Mouse (Mus musculus): ENCODE data around the gene Spred2. TPM values are rescaled to one million over a fixed set of nuclear protein-coding genes. Genes with fewer than 3 reads are reported as not detected.

Spred2 gene
- total RNA-seq (2021): 10 to 100 TPM; 17.3 to 19.4 TPM
- long read RNA-seq, experiment 1, partial matches to known transcripts: 0 of 4 reads
- long read RNA-seq, experiment 1, other reads (novel, unspliced or antisense): 3 of 4 reads
- long read RNA-seq, experiment 2, partial matches to known transcripts: 1 of 1 reads
- long read RNA-seq, experiment 2, other reads (novel, unspliced or antisense): 0 of 1 reads

- DNase-seq: peak; percentile 75
Observed at GRCm38 (mm10) chr11:19923888-19924756, at the start of gene Spred2. Gene Spred2 (plus strand): TSS chr11:19924375.

DNA sequence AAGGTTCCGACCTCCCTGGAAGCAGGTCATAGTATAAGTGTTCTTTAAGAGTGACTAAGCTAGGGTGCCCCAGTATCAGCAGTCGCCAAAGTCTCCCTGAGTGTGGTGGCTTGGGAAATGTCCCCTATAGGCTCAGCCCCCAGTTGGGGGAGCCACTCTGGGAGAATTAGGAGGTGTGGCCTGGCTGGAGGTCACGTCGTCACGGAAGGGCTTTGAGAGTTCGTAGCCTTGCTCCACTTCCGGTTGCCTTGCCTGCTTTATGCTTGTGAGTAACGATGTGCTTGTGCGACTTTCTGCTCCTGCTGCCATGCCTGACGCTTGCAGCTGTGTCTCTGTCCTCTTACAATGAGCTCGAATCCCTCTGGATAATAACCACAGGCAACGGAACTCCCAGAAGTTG, 48.6 kb upstream of the Spred2 start:
- no peak for DNase-seq

DNA sequence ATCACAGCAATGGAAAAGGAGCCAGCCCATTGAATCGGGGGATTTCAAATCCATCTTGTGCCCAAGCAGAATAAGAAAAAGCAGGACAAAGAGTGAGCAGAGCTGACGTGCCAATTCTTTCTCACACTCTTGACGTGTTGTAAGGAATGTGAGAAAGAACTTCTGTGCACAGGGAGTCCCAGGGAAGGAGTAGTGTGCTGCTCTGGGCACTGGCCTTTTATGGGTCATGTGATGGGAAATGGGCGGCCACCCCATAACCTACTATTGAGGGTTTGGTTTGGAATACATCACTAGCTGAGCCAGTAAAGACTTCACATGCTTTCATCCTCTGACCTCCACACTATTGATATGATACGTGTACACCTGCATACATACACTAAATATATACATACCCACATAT, 48.2 kb upstream of the Spred2 start:
- no peak for DNase-seq

DNA sequence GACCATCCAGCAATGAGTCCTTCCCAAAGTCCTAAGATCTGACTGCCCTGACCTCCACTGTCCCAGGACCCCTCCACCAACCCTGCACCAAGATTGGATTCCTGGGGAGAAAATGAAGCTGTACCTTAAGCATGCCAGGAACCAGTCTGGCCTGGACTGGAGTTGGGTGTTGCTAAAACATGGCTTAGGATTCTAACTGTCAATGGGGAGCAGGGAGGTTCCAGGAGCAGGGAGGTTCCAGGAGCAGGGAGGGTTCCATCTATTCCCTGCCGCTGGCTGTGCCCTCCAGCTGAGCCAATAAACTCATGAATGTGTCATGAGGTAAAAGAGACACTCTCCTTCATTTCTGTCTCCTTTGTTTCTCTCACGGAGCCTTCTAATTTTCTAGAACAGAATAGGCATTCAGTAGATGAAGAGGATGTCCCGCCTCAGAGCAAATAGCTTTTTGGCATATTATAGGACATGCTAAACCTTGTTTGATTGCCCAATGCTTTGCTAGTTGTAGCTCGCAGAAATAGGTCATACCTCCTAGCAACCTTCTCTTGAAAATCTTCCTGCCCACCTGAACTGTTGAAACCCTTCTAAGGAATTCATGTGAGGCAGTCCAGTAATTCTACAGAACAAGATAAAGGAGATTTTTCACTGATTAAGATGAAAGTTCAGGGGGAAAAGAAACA, 46.8 kb upstream of the Spred2 start:
- no peak for DNase-seq

GRCm38 (mm10) chr11:19881342-19881741, 42.8 kb upstream of the Spred2 start:
- no peak for DNase-seq

DNA sequence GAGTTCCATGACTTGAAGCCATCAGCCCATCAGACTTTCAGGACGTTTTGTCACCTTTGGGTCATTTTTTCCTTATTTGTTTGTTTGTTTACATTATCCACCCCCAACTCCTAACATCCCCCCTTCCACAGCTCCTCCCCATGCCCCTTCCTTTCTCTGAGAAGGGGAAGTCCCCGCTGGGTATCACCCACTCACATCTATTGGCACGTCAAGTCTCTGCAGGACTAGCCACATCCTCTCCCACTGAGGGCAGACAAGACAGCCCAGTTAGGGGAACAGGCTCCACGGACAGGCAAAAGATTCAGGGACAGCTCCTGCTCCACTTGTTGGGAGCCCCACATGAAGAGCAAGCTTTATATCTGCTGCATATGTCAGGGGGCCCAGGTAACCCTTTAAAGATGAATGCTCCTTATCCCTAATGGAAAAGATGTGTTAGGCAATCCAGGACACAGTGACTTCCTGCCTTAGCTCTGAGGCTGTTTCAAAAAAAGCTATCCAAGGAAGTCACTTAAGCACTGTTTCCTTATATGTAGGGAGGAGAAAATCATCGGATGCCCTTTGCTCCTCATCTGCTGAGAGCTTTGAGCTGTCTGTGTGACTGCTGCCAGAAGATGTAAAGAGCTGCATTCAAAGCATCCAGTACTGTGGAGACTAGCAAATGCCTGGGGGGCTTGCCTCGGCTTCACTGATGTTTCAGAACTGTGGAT, 33.3 kb upstream of the Spred2 start:
- DNase-seq: no peak

- no peak for DNase-seq
Observed at GRCm38 (mm10) chr11:19893233-19893632, 30.9 kb upstream of the Spred2 start.

DNA sequence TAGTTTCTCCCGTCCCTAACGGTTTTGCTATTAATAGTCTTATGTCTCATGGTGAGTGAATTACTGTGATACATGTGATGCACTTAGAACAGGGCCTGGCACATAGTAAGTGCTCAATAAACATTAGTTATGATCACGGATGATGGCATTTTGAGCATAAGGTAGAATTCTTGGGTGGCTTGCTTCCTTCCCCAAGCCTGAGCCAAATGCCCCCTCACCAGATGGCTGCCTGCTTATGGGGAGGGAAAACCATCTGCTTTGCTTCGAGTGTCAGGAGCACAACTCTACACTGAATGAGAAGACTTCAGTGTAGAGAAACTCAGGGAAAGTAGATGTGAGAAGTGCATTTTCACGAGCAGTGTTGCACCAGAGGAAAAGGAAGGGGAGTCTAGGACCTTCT, 24.6 kb upstream of the Spred2 start:
- DNase-seq: no peak

- no peak for DNase-seq
Observed at GRCm38 (mm10) chr11:19900712-19901111, 23.5 kb upstream of the Spred2 start.

- DNase-seq: no peak
Observed at GRCm38 (mm10) chr11:19911216-19911615, 13.0 kb upstream of the Spred2 start.

GRCm38 (mm10) chr11:19912179-19912578, 12.0 kb upstream of the Spred2 start:
- no peak for DNase-seq

DNA sequence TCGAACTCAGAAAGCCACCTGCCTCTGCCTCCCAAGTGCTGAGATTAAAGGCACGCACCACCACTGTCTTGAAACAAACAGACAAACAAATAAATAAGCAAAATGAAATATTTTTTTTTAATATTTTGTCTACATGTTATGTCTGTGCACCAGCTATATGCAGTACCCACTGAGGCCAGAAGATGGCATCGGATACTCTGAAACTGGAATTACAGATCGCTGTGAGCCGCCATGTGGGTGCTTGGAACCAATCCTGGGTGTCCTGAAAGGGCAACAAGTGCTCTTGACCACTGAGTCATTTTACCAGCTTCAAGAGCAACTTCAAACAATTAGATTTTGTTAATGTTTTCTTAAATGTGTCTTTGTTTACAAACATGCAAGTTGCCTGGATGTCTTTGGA, 11.5 kb upstream of the Spred2 start:
- DNase-seq: no peak

DNA sequence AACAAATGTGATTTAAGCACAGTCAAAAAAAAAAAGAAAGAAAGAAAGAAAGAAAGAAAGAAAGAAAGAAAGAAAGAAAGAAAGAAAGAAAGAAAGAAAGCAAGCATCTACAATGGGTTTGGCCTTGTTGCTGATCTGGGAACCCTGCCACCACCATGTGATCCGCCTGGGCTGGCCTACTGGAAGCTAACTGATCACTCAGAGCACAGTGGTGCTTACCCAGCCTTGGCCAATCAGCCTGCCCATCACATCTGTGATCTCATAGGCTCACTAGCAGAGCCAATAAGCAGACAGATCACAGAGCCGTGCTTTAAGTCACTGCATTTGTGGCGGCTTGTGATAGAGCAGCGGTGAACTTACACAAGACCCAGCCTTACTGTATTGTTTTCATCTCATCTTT, 10.4 kb upstream of the Spred2 start:
- DNase-seq: no peak

GRCm38 (mm10) chr11:19917381-19918245, 6.6 kb upstream of the Spred2 start:
- no peak for DNase-seq

DNA sequence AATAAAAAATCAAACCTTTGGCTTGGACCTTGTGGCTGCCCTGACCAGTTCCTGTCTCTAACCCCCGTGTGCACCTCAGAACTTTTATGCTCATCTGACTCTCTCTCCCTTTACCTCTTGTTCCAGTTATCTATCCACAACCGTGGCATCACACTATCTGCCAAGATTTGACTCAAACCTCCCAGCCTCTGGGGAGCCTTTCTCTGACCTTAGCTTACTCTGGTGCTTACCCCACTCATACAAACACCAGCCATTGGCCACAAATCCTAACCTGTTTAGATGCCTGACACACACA, 6.0 kb upstream of the Spred2 start:
- DNase-seq: no peak

DNA sequence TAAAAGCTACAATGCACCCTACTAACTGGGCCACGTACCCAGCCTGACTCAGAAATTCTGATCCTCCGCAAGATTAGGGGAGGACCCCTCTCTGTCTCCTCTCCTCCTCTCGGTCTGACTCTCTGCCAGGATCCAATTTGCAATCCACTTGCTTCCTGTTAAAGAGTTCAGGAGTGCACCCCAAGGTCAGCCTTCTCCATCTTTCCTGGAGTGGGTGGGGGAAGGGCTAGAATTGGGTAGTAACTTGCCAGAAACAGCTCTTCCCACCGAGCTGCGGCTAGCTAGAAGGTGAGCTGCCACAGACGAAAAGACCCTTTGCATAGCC, 4.8 kb upstream of the Spred2 start:
- no peak for DNase-seq

GRCm38 (mm10) chr11:19919785-19920671, 4.1 kb upstream of the Spred2 start:
- peak; percentile 84 for DNase-seq

DNA sequence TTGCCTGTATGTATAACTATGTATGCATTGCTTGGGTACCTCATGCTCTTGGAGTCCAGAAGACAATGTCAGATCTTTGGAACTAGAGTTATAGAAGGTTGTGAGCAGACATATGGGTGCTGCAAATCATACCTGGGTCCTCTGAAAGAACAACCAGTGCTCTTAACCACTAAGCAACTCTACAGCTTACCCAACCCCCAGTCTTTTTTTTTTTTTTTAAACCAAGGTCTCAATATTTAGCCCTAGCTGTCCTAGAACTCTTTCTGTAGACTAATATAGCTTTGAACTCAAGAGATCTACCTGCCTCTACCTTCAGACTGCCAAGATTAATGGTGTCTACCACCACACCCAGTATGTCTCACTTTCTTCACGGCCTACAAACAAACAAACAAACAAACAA, 2.5 kb upstream of the Spred2 start:
- DNase-seq: no peak

GRCm38 (mm10) chr11:19922208-19922607, 2.0 kb upstream of the Spred2 start:
- no peak for DNase-seq

DNA sequence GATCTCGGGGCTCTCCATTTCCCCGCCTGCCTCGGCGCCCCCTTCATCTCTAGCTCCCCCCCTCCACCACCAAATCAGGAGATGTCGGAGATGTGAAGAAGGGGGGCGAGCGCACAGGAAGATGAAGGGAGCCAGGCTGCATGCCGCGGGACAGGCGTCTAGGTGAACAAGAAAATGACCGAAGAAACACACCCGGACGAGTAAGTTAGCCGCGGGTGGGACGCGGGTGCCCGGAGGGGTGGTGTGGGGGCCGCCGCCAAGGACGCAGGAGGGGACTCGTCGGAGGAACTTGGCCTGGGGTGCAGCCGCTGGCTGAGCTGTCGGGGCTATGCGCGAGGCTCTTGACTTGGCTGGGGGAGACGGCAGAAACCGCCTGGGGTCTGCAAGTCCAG, 578 bp downstream of the Spred2 start:
- DNase-seq: peak; percentile 48

Measured in gastrocnemius, postnatal 10 days (tissue).